In the genomic region with DNA sequence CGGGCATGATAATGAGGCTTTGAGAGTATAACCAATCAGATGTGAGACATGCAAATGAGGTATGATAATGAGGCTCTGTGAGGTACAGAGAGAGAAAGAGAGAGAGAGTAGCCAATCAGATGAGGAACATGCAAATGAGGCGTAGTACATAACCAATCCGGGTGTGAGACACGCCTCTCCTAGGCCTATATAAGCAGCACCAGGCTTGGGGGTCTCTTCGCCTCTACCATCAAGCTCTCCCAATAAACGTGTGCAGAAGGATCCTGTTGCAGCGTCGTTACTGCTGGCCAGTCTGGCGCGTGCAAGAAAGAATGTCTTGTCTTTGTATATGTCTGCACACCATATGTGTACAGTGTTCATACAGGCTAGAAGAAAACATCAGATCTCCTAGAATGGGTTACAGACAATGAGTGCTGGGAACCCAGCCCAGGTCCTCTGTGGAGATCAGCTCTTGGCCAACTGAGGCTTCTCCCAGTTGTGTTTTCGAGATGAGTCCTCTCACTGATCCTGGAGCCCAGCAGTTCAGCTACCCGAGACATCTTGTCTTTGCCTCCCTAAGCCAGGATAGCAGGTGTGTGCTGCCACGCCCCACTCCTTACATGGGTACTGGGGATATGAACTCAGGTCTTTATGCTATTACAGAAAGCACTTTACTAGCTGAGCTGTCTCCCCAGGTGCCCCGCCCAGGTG, we compare ENCODE assay signal across 27 mouse cellular contexts. TPM values are rescaled to one million over a fixed set of nuclear protein-coding genes. Genes with fewer than 3 reads are reported as not detected.
"Had no signal": no experiment of that assay in that cellular context is flagged by ENCODE, and none has a peak within 500 bp of the region (broad histone marks: within the 10 kb centered on the region; RNA-seq: fewer than 3 reads in every experiment).

No protein-coding gene starts in this region.

RNA-seq across cellular contexts. Expression of gene Ghrh, which starts 41.7 kb away (rescaled TPM):
- total RNA-seq: left cerebral cortex, postnatal 10 days; left cerebral cortex, postnatal 14 days; left cerebral cortex, postnatal 25 days; left cerebral cortex, postnatal 36 days; left cerebral cortex, postnatal 4 days; liver, adult 2 months; megakaryocyte progenitor cell, adult 5-6 weeks; megakaryocyte, adult 5-6 weeks; megakaryocyte-erythroid progenitor cell, adult 5-6 weeks; monocyte, adult 5-6 weeks had no signal
- polyA plus RNA-seq: limb, embryonic 10.5 days; limb, embryonic 11.5 days; limb, embryonic 12.5 days; limb, embryonic 13.5 days; limb, embryonic 15.5 days; liver, adult 2 months; liver, embryonic 11.5 days; liver, embryonic 12.5 days; liver, embryonic 13.5 days; liver, embryonic 16.5 days; lung, adult 2 months; lung, embryonic 14.5 days; lung, embryonic 15.5 days; lung, embryonic 16.5 days; macrophage; myocyte; neural tube, embryonic 11.5 days; neural tube, embryonic 12.5 days had no signal
